Mouse (Mus musculus): Measurements from ENCODE around the gene Dmxl2.

DNA sequence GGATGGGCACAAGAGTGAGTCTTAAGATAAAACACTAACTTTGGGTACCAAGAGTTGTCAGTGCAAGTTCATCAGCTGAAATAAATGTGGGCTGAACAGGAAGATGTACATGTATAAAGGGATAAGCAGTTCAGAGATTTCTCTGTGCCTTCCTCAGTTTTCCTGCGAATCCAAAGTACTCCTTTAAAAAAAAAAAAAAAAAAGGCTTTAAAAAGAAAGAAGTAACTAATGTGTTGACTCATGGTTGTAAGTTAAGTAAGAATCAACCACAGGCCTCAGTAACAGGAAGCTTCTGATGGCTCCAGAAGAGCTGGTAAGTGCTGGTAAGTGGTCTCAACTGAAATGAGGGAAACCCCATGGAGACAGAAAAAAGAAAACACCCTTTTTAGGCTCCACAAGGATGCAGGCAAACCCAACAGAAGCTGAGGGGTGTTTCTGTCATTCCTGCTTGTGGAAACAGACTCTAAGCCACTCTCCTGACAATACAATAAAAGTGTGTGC lies 33.9 kb downstream of the Dmxl2 start:
- TF ChIP-seq CTCF (IDR thresholded peaks at IDR 0.05; ENCODE audit: low read depth) (no peak), EP300 (IDR thresholded peaks at IDR 0.05; ENCODE audit: low read depth) (no peak)

All from heart, postnatal 0 days (tissue).